Mouse (Mus musculus): ENCODE results near the gene Srbd1. TPM values are rescaled to one million over a fixed set of nuclear protein-coding genes. Genes with fewer than 3 reads are reported as not detected.

Gene Srbd1
- total RNA-seq, 2 experiments from 2014 or later, result 22.9 to 33.1 TPM

- no peak for ATAC-seq (replicated peaks; ENCODE audit: poor library complexity)
Measured at GRCm38 (mm10) chr17:85935268-85935667, 209.7 kb downstream of the Srbd1 start.

Other genes starting within 250 kb of the Srbd1 start
- 4.2 and 4.8 TPM in 2 replicates for gene Prkce, start 22.6 kb upstream of the Srbd1 start, total RNA-seq (2015)
- 1.7 and 3.1 TPM in 2 replicates for gene Prkce, start 22.6 kb upstream of the Srbd1 start, total RNA-seq (2017)